Mouse (Mus musculus) CD4-positive naive resting alpha-beta T cell, adult 57 days (primary cell): ENCODE measurements around the gene Iqcg. TPM values are rescaled to one million over a fixed set of nuclear protein-coding genes. Genes with fewer than 3 reads are reported as not detected.

Source experiments
- total RNA-seq: library from RNA; stranded (reverse); gene quantifications from one replicate; pipeline ENCODE4 v1.2.4, GENCODE M21; 2023

Gene Iqcg
- not detected for total RNA-seq

DNA sequence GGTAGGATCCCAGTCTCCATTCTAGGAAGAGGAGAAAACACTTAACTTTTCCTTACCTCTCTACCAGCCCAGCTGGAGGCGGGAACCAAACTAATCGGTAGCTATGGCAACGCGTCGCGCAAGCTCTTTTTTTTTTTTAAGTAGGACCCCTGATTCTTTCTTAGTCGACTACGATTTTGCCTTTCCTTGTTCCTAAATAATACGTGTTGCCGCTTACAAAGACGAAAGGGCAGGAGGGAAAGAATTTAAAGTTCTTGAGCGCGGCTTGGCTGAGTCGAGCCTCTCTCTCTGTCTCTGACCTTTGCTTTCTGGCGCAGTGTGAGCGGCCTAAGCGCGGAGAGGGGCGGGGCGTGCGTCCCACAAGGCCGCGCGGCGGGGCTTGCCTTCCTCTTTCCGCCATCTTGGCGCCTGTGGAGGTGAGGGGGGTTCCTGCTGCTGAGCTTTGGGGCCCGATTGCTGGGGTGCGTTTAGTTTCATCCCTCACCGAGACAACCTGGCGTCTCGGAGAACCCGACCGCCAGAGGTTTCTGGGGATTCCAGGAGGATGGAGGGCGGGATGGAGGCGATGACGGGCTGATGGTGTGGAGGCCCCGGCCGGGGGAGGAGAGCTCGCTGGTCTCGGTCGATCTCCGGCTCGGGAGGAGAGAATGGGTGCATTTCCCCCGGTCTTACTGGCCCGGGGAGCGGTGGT, at the start of gene Iqcg, which contains the start of gene Rpl35a:
Gene Iqcg (minus strand): TSS at position 124 of the 691 bp plus-strand sequence.
Gene Rpl35a (plus strand): TSS at position 359 of the 691 bp plus-strand sequence.

DNA sequence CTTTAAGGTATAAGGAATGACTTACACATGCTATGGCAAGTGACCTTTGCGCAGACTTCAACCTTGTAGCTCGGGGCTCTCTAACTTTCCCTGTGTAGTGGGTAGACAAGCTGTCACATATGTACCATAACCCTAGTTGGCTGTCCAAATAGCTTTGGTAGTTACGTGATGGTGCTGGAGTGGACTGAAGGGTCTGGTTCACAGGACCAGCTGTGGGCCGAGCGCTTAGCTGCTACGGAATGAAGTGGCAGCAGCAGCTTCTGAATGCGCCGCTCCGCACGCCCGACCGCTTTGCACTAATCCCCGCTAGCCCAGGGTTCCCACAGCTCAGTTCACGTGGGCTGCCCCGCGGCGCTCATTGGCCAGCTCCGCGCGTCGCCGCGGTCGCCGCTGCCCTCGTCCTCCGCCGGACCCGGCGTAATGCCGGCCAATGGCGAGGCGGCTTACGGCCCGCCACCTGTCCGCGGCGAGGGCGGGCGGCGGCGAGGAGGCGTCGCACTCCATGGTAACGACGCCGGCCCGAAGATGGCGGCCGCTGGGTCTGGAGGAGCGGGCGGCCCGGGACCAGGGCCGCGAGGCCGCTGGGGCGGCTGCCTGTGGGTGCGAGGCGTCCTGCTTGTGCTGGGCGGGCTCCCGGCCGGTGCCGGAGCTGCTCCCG, 6.1 kb upstream of the Iqcg start, which contains the start of gene Lmln:
Gene Lmln (plus strand): TSS at position 498 of the 658 bp plus-strand sequence.

Other genes starting within 250 kb of the Iqcg start
- not detected for gene Smbd1, start 245.7 kb downstream of the Iqcg start, total RNA-seq
- gene Fyttd1, start 178.7 kb downstream of the Iqcg start, total RNA-seq = 78.0 TPM
- 22.2 TPM for gene Rubcn, start 178.5 kb downstream of the Iqcg start, total RNA-seq
- gene Lrch3, start 142.1 kb downstream of the Iqcg start, total RNA-seq = 96.7 TPM
- gene Rpl35a, start 235 bp upstream of the Iqcg start, total RNA-seq = 1,373 TPM
- 2.9 TPM for gene Lmln, start 6.3 kb upstream of the Iqcg start, total RNA-seq
- 27.3 TPM for gene Osbpl11, start 128.9 kb upstream of the Iqcg start, total RNA-seq
- gene Snx4, start 195.2 kb upstream of the Iqcg start, total RNA-seq = 50.3 TPM